8 mouse cellular contexts compared by ENCODE assay signal in genomic region chr11:79962877-79963183, GRCm38 (mm10). TPM values are rescaled to one million over a fixed set of nuclear protein-coding genes. Genes with fewer than 3 reads are reported as not detected.
DNase-seq lines count a peak whose midpoint lies in the region; ATAC-seq and TF ChIP-seq lines count a peak whose summit lies in the region.

No protein-coding gene starts in this region.

- H3K27ac ChIP-seq in embryonic facial prominence, embryonic 15.5 days (replicated peaks) = 0 out of 2 replicates have a peak overlapping the region, but pooled peaks have one; percentile 12
- H3K27ac ChIP-seq in limb, embryonic 11.5 days (replicated peaks; ENCODE audit: low read depth, low read length) = no peak overlapping the region
- H3K27ac ChIP-seq in neural tube, embryonic 14.5 days (ENCODE audit: low read depth, low read length) = no peak overlapping the region

- DNase-seq in lung, adult 2 months = no peak
- DNase-seq in lung, postnatal 4 days = no peak
- DNase-seq in limb, embryonic 11.5 days (ENCODE audit: low spot score) = no peak
- no peak for DNase-seq in urinary bladder, adult 2 months (ENCODE audit: low spot score)
- no peak for DNase-seq in gastrocnemius, adult 18-20 months (ENCODE audit: low spot score)
- no peak for DNase-seq in cerebellum, adult 11 months

- H3K36me3 ChIP-seq in embryonic facial prominence, embryonic 15.5 days = peaks cover 13% of the 10 kb centered on the region
- peaks cover 3% of the 10 kb centered on the region for H3K36me3 ChIP-seq in limb, embryonic 11.5 days (ENCODE audit: control insufficient read depth, insufficient read depth, low read length)
- peaks cover 12% of the 10 kb centered on the region for H3K36me3 ChIP-seq in neural tube, embryonic 14.5 days (ENCODE audit: control insufficient read depth, insufficient read depth, low read length)

- WGBS in lung, adult 2 months = 2% methylated on average over 9 of the region's 9 CpGs
- 4% methylated on average over 9 of the region's 9 CpGs for WGBS in embryonic facial prominence, embryonic 15.5 days
- WGBS in limb, embryonic 11.5 days = 7% methylated on average over 9 of the region's 9 CpGs
- WGBS in neural tube, embryonic 14.5 days = 4% methylated on average over 9 of the region's 9 CpGs

- no peaks in the 10 kb centered on the region for H3K9me3 ChIP-seq in embryonic facial prominence, embryonic 15.5 days (replicated peaks)
- no peaks in the 10 kb centered on the region for H3K9me3 ChIP-seq in limb, embryonic 11.5 days (ENCODE audit: control insufficient read depth, low read length)
- no peaks in the 10 kb centered on the region for H3K9me3 ChIP-seq in neural tube, embryonic 14.5 days (ENCODE audit: control insufficient read depth, low read length)

- TF ChIP-seq POLR2A in lung, adult 2 months (IDR thresholded peaks at IDR 0.05; ENCODE audit: borderline replicate concordance, extremely low read depth, low read depth, low read length) = no peak

- H3K4me1 ChIP-seq in lung, adult 2 months (ENCODE audit: control insufficient read depth, insufficient read depth, low read length) = no peaks in the 10 kb centered on the region
- H3K4me1 ChIP-seq in embryonic facial prominence, embryonic 15.5 days = peaks cover 11% of the 10 kb centered on the region; the same call in 1 of the 2 replicates
- H3K4me1 ChIP-seq in limb, embryonic 11.5 days (ENCODE audit: control insufficient read depth, insufficient read depth, low read length) = peaks cover 3% of the 10 kb centered on the region; the same call in 1 of the 2 replicates
- H3K4me1 ChIP-seq in neural tube, embryonic 14.5 days (ENCODE audit: control insufficient read depth, insufficient read depth, low read length) = no peaks in the 10 kb centered on the region

- no peak for TF ChIP-seq CTCF in lung, adult 2 months (IDR thresholded peaks at IDR 0.05; ENCODE audit: insufficient read depth, low read length)

- no peaks in the 10 kb centered on the region for H3K27me3 ChIP-seq in embryonic facial prominence, embryonic 15.5 days
- H3K27me3 ChIP-seq in limb, embryonic 11.5 days (ENCODE audit: control insufficient read depth, insufficient read depth, low read length) = no peaks in the 10 kb centered on the region
- no peaks in the 10 kb centered on the region for H3K27me3 ChIP-seq in neural tube, embryonic 14.5 days (ENCODE audit: control insufficient read depth, insufficient read depth, low read length)

- peak overlapping the region; percentile 31; the same call in 1 of the 2 replicates for H3K9ac ChIP-seq in embryonic facial prominence, embryonic 15.5 days
- peak overlapping the region; percentile 41; the same call in 1 of the 2 replicates for H3K9ac ChIP-seq in limb, embryonic 11.5 days (ENCODE audit: low read length)
- no peak overlapping the region for H3K9ac ChIP-seq in neural tube, embryonic 14.5 days (replicated peaks; ENCODE audit: low read depth, low read length)

- peak overlapping the region; percentile 67 for H3K4me2 ChIP-seq in embryonic facial prominence, embryonic 15.5 days (replicated peaks)
- H3K4me2 ChIP-seq in limb, embryonic 11.5 days (ENCODE audit: low read depth, severe bottlenecking) = peak overlapping the region; percentile 62
- H3K4me2 ChIP-seq in neural tube, embryonic 14.5 days (ENCODE audit: low read depth, low read length) = peak overlapping the region; percentile 59

- H3K4me3 ChIP-seq in lung, adult 2 months (replicated peaks; ENCODE audit: extremely low read depth, low read depth, low read length) = peak overlapping the region; percentile 54
- peak overlapping the region; percentile 66 for H3K4me3 ChIP-seq in embryonic facial prominence, embryonic 15.5 days (replicated peaks)
- peak overlapping the region; percentile 54 for H3K4me3 ChIP-seq in limb, embryonic 11.5 days (ENCODE audit: low read depth, low read length)
- peak overlapping the region; percentile 44 for H3K4me3 ChIP-seq in neural tube, embryonic 14.5 days (ENCODE audit: low read depth, low read length)

- ATAC-seq in embryonic facial prominence, embryonic 15.5 days (ENCODE audit: insufficient number of reproducible peaks, low FRiP score, low TSS enrichment, low read depth) = no peak
- no peak for ATAC-seq in limb, embryonic 11.5 days (ENCODE audit: insufficient number of reproducible peaks, low FRiP score, low TSS enrichment, low read depth)
- ATAC-seq in neural tube, embryonic 14.5 days (ENCODE audit: low read depth) = no peak

RNA-seq across cellular contexts. Expression of gene Utp6, which starts 0.6 kb away (rescaled TPM):
- polyA plus RNA-seq in lung, adult 2 months (2012; rRNA removed) = 3.8 and 6.9 TPM in 2 replicates
- 45.2 and 52.1 TPM in 2 replicates for polyA plus RNA-seq in embryonic facial prominence, embryonic 15.5 days (2015; fragmentation: Nextera tagmentation; extraction: Ambion mirVana)
- 97.4 and 99.4 TPM in 2 replicates for polyA plus RNA-seq in limb, embryonic 11.5 days (2014; fragmentation: Nextera tagmentation; extraction: Ambion mirVana)
- polyA plus RNA-seq in neural tube, embryonic 14.5 days (2014; fragmentation: Nextera tagmentation; extraction: Ambion mirVana) = 42.8 and 55.6 TPM in 2 replicates
- 21.3 and 28.1 TPM in 2 replicates for polyA plus RNA-seq in urinary bladder, adult 2 months (2012; rRNA removed)
- total RNA-seq in gastrocnemius, adult 18-20 months (2021) = 10 to 100 TPM; 26.4 to 33.1 TPM

RNA-seq across cellular contexts. Expression of gene Suz12, which starts 30.1 kb away (rescaled TPM):
- polyA plus RNA-seq in lung, adult 2 months (2012; rRNA removed) = 3.3 and 5.1 TPM in 2 replicates
- 18.0 and 18.1 TPM in 2 replicates for polyA plus RNA-seq in embryonic facial prominence, embryonic 15.5 days (2015; fragmentation: Nextera tagmentation; extraction: Ambion mirVana)
- 25.7 and 27.7 TPM in 2 replicates for polyA plus RNA-seq in limb, embryonic 11.5 days (2014; fragmentation: Nextera tagmentation; extraction: Ambion mirVana)
- polyA plus RNA-seq in neural tube, embryonic 14.5 days (2014; fragmentation: Nextera tagmentation; extraction: Ambion mirVana) = 18.9 and 19.0 TPM in 2 replicates
- polyA plus RNA-seq in urinary bladder, adult 2 months (2012; rRNA removed) = 18.9 and 19.6 TPM in 2 replicates
- total RNA-seq in gastrocnemius, adult 18-20 months (2021) = 10 to 100 TPM; 18.3 to 18.8 TPM
